Mouse (Mus musculus) lung, adult 2 months (tissue): ENCODE measurements around the gene Ddias.

Experiments
- CTCF ChIP-seq: fragments of 200-500 bp; IDR thresholded peaks from 2 replicates; pipeline ENCODE4 v1.5.1; 2011; ENCODE audit warnings: mild to moderate bottlenecking, low read length, control low read depth; ENCODE audit not compliant: insufficient read depth
- POLR2A ChIP-seq: fragments of 200-500 bp; IDR thresholded peaks from 2 replicates; pipeline ENCODE4 v1.6.1; 2011; ENCODE audit warnings: low read depth, mild to moderate bottlenecking, control low read depth, low read length, borderline replicate concordance; ENCODE audit errors: extremely low read depth

- no peak for TF ChIP-seq POLR2A
- TF ChIP-seq CTCF = peak; percentile 18; the same call in 1 of the 2 replicates
These were observed 19.4 kb upstream of the Ddias start for GRCm38 (mm10) chr7:92893478-92893877.
